Mouse (Mus musculus): Measurements from ENCODE around the gene Clic1. TPM values are rescaled to one million over a fixed set of nuclear protein-coding genes. Genes with fewer than 3 reads are reported as not detected.
"Not testable (repeated sequence)": the region's sequence is repeated elsewhere in the genome, so short reads cannot be mapped to it uniquely, and the experiment has no call there.

Clic1 gene
- polyA plus RNA-seq (2011; ENCODE audit: insufficient read length, low read depth, missing spikeins), result 266 and 360 TPM in 2 replicates

DNA sequence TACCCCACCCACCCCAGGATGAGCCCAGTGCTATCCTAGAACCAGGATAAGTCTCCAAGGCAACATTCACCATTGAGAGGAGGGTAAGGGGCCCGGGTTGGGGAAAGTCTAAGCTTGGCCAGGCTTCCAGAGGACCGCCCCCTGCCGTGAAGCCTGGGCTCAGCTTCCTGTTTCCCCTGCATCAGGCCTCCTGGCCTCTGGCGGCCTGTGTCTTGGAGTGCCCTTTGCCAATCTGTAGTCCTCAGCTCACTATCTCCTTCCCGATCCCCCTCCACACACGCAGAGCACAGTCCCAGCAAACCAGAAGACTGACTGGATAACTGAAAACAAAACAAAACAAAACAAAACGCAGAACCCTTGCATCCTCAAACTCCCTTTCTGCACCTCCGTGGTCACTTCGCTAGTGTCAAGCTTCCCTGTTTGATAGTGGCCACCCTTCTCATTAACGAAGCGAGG is at the start of gene Clic1:
Gene Clic1 (plus strand): TSS at position 406 of the 456 bp plus-strand sequence.
- TF ChIP-seq CTCF (IDR thresholded peaks at IDR 0.05; ENCODE audit: borderline replicate concordance, insufficient read depth, low read length) (no peak), POLR2A (IDR thresholded peaks at IDR 0.05; ENCODE audit: low read depth, low read length) (peak; percentile 84)
- H3K4me1 ChIP-seq (ENCODE audit: control insufficient read depth, insufficient read depth, low read length), result peaks cover 12% of the 10 kb centered on the region; the same call in 1 of the 2 replicates
- peak within 1 kb of the TSS; percentile 83 for H3K4me3 ChIP-seq (ENCODE audit: insufficient read depth, low read length)
- H3K27ac ChIP-seq (ENCODE audit: insufficient read depth, low read length), result peak within 1 kb of the TSS; percentile 99

DNA sequence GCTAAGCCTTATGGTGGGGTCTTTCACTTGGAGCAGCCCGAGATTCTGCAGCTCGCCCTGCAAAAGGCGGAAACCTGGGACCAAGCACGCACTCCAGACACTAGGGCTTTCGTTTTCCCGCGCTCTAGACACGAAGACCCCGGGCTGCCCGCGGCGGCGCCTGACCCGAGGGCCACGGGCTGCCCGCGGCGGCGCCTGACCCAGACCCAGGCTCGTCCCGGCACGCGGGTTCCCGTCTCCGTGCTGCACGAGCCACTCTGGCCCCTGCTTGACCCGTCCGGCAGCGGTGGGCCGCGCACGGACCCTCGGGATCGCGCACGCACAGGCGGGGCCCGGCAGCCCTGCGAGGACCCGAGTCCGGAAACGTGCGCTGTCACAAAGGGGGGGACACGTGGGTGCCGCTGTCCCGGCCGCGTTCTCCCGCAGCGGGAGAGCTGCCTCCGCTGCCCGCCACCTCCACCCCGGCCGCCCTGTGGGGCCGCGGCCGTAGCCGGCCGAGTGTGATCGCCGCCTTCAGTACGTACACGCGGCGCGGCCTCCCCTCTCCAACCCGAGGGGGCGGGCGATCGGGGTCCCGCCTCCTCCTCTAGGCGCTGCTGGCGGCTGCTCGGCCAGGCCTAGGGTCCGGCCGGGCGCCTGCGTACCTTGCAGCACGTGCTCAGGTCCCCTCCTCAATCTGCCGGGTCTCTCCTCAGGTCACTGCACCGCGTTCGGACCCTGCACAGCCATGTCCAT is 48.9 kb upstream of the Clic1 start, which contains the start of gene Vars:
Gene Vars (plus strand): TSS at position 271 of the 735 bp plus-strand sequence.
- Histone ChIP-seq H3K4me1 (ENCODE audit: control insufficient read depth, insufficient read depth, low read length) (peaks cover 6% of the 10 kb centered on the region; the same call in 1 of the 2 replicates), H3K27ac (ENCODE audit: insufficient read depth, low read length) (peak within 1 kb of the TSS; percentile 96), H3K4me3 (ENCODE audit: insufficient read depth, low read length) (peak within 1 kb of the TSS; percentile 81)
- peak; percentile 85 for TF ChIP-seq POLR2A (IDR thresholded peaks at IDR 0.05; ENCODE audit: low read depth, low read length)
- no peak for TF ChIP-seq CTCF (IDR thresholded peaks at IDR 0.05; ENCODE audit: borderline replicate concordance, insufficient read depth, low read length)

DNA sequence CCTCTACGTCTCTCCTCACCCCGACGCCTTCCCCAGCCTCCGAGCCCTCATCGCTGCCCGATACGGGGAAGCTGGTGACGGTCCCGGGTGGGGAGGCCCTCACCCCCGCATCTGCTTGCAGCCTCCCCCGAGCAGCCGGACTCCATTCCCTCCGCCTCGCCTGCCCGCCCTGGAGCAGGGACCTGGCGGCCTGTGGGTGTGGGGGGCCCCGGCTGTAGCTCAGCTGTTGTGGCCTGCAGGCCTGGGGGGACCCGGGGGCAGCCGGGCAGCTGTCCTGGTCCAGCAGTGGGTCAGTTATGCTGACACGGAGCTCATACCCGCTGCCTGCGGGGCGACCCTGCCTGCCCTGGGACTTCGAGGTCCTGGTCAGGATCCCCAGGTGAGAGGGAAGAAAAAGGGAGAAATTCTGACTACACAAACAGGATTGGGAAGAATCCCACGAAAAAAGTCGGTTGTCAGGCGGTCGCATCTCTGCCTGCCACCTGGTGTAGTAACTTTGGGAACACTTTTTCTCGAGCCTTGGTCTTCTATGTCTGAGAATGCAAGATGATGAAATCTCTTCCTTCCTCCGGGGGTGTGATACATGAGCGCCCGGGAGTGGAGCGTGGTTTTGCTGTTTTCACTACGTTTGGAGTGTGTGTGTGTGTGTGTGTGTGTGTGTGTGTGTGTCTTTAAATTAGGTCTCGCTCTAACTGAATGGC is 48.2 kb upstream of the Clic1 start:
- Histone ChIP-seq H3K4me3 (ENCODE audit: insufficient read depth, low read length) (peak overlapping the region; percentile 81), H3K4me1 (ENCODE audit: control insufficient read depth, insufficient read depth, low read length) (peaks cover 6% of the 10 kb centered on the region; the same call in 1 of the 2 replicates), H3K27ac (ENCODE audit: insufficient read depth, low read length) (peak overlapping the region; percentile 96)
- TF ChIP-seq CTCF (IDR thresholded peaks at IDR 0.05; ENCODE audit: borderline replicate concordance, insufficient read depth, low read length), result no peak
- TF ChIP-seq POLR2A (IDR thresholded peaks at IDR 0.05; ENCODE audit: low read depth, low read length), result peak; percentile 29

DNA sequence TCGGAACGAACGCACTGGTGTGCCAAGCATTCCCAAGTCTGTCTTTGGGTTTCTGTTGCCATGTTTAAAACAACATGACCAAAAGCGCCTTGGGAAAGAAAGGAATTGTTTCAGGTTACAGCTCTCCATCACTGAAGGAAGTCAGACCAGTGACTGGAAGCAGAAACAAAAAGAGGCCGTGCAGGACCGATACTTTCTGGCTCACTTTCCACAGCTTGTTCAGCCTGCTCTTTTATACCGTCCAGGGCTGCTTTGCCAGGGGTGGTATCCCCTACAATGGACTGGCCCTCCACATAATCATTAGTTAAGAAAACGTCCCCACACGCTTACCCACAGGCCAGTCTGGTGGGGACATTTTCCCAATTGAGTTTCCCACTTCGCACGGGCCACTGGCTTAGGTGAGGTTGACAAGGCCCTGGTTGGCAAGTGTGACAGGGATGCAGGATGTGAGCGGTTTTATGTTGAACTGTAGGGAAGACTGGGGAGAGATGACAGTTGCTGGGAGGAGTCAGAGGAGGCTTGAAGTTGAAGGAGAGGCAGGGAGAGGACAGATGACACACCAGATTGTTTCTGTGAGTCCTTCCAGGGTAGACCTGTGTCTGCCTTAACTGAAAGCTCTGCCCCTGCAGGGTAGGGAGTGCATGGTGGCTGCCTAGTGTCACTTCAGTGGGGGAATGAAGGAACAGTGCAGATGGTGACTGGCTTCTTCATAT is 47.5 kb upstream of the Clic1 start:
- TF ChIP-seq CTCF (IDR thresholded peaks at IDR 0.05; ENCODE audit: borderline replicate concordance, insufficient read depth, low read length) (no peak), POLR2A (IDR thresholded peaks at IDR 0.05; ENCODE audit: low read depth, low read length) (peak; percentile 52; the same call in 1 of the 2 replicates)
- Histone ChIP-seq H3K4me1 (ENCODE audit: control insufficient read depth, insufficient read depth, low read length) (peaks cover 4% of the 10 kb centered on the region; the same call in 1 of the 2 replicates), H3K4me3 (ENCODE audit: insufficient read depth, low read length) (peak overlapping the region; percentile 81), H3K27ac (ENCODE audit: insufficient read depth, low read length) (peak overlapping the region; percentile 96)

DNA sequence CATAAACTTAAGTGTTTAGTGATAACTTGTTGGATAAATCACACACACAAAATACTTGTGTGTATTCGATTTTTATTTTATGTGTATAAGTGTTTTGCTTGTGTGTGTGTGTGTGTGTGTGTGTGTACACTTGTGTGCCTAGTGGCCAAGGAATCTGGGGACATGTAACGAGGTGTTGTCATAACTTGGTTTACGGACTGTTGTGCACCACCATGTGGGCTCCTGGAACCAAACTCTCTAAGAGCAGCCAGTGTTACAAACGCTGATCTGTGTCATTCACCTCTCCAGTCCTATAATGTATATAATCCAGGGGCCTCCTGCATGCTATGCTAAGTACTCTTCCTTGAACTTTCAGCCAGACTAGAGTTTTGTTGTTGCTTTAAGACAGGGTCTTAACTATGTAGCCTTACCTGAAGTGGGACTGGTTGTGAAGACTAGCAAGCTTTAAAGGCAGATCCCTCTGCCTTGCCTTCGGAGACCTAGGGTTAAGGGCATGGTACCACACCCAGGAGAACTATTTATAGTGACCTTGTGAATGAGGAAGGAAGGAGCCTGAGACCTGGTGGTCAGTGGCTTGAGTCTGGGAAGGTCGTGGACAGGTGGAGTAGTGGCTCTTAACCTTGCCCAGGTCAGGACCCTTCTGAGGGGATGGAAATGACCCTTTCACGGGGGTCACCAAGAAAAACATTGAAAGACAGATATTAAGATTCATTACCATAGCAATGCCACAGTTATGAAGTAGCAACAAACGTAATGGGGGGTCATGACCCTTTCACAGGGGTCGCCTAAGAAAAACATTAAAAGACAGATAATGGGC is 46.5 kb upstream of the Clic1 start:
- Histone ChIP-seq H3K27ac (ENCODE audit: insufficient read depth, low read length) (no peak overlapping the region), H3K4me1 (ENCODE audit: control insufficient read depth, insufficient read depth, low read length) (peaks cover 4% of the 10 kb centered on the region; the same call in 1 of the 2 replicates), H3K4me3 (ENCODE audit: insufficient read depth, low read length) (peak overlapping the region; percentile 81)
- TF ChIP-seq CTCF (IDR thresholded peaks at IDR 0.05; ENCODE audit: borderline replicate concordance, insufficient read depth, low read length), result no peak
- no peak for TF ChIP-seq POLR2A (IDR thresholded peaks at IDR 0.05; ENCODE audit: low read depth, low read length)

DNA sequence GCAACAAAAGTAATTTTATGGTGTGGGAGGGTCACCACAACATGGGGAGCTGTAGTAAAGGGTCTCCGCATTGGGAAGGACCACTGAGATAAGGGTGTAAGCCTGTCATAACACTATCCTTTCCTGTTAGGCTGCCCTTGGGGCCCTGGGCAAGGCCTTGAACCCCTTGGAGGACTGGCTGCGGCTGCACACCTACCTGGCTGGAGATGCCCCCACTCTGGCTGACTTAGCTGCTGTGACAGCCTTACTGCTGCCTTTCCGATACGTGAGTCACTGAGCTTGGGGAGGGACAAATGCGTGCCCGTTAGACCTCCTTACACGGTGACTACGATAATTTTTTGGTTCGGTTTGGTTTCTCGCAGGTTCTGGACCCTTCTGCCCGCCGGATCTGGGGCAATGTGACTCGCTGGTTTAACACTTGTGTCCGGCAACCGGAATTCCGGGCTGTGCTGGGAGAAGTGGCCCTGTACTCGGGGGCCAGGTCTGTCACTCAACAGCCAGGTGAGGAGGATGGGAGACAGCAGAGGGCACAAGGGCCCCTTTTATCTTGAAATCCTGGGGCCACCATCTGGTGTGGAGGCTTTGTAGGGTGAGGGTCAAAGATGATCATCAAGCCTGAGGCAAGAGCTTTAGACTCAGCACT is 45.6 kb upstream of the Clic1 start:
- Histone ChIP-seq H3K4me1 (ENCODE audit: control insufficient read depth, insufficient read depth, low read length) (peaks cover 2% of the 10 kb centered on the region; the same call in 1 of the 2 replicates), H3K4me3 (ENCODE audit: insufficient read depth, low read length) (no peak overlapping the region), H3K27ac (ENCODE audit: insufficient read depth, low read length) (no peak overlapping the region)
- TF ChIP-seq CTCF (IDR thresholded peaks at IDR 0.05; ENCODE audit: borderline replicate concordance, insufficient read depth, low read length) (no peak), POLR2A (IDR thresholded peaks at IDR 0.05; ENCODE audit: low read depth, low read length) (no peak)

DNA sequence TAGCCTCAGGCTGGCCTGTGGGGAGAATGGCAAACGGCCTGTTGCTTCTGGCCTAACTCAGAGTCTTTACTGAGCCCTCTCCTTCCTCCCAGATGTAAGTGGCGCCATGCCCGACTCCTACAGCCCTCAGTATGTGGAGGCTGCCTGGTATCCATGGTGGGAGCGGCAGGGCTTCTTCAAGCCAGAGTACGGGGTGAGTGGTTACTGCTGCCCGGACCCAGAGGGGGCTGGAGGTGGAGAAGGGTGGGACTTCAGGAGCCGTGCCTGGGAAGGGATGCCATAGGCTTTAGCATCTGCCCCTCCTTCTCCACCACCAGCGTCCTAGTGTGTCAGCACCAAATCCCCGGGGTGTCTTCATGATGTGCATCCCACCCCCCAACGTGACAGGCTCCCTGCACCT is 44.6 kb upstream of the Clic1 start:
- Histone ChIP-seq H3K4me1 (ENCODE audit: control insufficient read depth, insufficient read depth, low read length) (no peaks in the 10 kb centered on the region; the same call in 1 of the 2 replicates), H3K27ac (ENCODE audit: insufficient read depth, low read length) (no peak overlapping the region), H3K4me3 (ENCODE audit: insufficient read depth, low read length) (no peak overlapping the region)
- TF ChIP-seq CTCF (IDR thresholded peaks at IDR 0.05; ENCODE audit: borderline replicate concordance, insufficient read depth, low read length) (no peak), POLR2A (IDR thresholded peaks at IDR 0.05; ENCODE audit: low read depth, low read length) (no peak)

DNA sequence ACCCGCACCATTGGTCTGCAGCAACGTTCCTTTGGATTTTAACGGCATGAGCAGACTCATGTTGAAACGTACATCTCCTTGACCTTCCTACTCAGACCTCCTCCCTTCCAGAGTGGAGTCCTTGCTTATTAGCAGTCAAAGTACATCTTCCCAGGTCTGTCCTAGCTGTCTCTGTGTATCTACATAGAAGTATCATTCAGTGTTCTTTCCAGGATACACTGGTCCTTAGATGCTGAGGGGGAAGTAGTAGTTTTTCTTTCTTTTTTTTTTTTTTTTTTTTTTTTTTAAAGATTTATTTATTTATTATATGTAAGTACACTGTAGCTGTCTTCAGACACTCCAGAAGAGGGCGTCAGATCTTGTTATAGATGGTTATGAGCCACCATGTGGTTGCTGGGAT is 43.9 kb upstream of the Clic1 start:
- H3K4me3 ChIP-seq (ENCODE audit: insufficient read depth, low read length); H3K27ac ChIP-seq (ENCODE audit: insufficient read depth, low read length); H3K4me1 ChIP-seq (ENCODE audit: control insufficient read depth, insufficient read depth, low read length): not testable (repeated sequence)
